Mouse (Mus musculus): Measurements from ENCODE around the gene Stk11ip. TPM values are rescaled to one million over a fixed set of nuclear protein-coding genes. Genes with fewer than 3 reads are reported as not detected.

The Stk11ip gene
- total RNA-seq, 2 experiments from 2014 or later, result 7.1 to 7.9 TPM

DNA sequence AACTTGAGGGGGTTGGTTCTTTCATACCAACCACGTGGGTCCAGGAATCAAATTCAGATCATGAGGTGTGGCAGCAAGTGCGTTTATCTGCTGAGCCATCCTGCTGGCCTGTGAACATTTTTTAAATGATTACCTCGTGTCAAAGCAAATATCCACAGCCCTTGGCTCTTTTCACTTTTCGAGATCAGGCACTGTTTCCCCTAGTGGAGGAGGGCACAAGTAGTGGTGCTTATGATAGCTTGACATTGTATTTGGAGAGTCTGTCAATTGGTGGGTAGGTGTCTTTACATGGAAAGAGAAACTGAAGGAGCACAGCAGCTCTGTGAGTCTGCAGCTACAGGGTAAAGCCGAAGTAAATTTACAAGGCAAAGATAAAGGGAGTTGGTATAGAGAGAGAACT lies 43.6 kb downstream of the Stk11ip start:
- no peak for DNase-seq (ENCODE audit: low spot score)

DNA sequence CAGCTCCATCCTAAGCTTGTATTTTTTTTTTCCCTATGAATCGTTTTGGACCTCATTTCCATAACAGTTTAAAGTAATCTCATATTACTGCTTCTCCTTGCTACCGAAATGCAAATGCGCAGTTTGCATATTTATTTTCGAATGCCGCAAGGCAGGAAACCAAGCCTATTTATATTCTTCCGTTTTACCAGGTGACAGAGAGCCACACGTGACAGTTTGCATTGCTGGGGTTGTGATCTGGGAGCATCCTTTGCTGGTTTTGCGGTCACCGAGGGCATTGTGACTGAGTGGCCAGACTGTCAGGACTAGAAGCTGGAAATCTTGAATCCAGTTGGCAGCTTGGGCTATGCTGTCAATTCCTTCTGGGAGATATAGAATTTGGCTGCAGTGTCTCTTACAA lies 44.3 kb downstream of the Stk11ip start:
- no peak for DNase-seq (ENCODE audit: low spot score)

DNA sequence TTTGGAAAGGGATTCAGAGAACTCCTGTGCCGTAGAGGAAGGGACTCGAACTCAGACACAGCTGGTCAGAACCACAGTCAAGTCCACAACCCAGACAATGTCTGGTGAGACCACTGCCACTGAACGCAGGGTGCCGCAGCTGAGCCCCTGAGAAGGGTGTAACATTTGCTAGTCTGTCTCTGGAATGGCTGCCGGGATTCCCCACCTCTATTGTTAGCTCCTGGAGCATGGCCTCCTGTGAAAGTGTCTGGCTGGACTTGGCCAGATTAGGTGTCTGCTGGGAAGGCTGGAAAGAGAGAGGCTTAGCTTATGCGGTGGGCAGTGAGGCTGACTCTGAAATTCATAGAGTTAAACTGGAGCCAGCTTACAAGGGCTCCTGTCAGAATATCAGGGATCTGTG lies 49.1 kb downstream of the Stk11ip start:
- no peak for DNase-seq (ENCODE audit: low spot score)

DNA sequence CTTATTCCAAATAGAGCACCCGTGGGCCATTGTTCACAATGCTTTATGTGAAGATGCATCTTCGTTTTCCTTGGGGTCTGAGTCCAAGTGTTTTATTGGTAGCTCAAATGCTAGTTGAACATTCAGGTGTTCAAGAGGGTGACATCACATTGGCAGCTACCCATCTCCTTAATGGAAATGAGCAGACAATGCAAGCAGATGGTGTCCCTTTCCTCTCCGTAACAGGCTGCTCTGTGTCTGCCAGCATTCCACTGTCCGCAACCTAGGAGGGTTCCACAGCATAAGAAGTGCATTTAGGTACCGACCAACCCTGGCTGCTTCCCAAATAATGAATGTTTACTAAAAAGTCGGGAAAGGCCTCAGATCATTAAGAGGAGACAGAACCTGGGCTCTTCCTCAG lies 51.4 kb downstream of the Stk11ip start:
- DNase-seq (ENCODE audit: low spot score), result no peak

DNA sequence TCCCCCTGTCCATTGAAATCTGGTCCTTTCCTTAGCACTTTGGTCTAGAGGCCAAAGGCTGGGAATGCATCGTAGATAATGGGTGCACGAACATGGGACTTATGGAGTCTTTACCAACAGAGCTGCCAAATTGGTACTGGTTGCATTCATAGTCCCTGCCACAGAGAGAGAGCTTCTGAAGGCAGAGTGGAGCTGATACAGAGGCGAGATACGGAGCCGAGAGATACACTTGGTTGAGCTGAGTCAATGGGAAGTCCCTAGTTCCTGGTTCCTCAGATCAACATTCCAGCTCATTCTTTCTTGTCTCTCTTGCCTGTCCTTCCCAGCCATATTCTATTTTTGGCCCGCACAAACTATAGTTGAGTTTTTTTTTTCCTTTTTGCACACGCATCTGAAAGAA lies 52.4 kb downstream of the Stk11ip start:
- no peak for DNase-seq (ENCODE audit: low spot score)

DNA sequence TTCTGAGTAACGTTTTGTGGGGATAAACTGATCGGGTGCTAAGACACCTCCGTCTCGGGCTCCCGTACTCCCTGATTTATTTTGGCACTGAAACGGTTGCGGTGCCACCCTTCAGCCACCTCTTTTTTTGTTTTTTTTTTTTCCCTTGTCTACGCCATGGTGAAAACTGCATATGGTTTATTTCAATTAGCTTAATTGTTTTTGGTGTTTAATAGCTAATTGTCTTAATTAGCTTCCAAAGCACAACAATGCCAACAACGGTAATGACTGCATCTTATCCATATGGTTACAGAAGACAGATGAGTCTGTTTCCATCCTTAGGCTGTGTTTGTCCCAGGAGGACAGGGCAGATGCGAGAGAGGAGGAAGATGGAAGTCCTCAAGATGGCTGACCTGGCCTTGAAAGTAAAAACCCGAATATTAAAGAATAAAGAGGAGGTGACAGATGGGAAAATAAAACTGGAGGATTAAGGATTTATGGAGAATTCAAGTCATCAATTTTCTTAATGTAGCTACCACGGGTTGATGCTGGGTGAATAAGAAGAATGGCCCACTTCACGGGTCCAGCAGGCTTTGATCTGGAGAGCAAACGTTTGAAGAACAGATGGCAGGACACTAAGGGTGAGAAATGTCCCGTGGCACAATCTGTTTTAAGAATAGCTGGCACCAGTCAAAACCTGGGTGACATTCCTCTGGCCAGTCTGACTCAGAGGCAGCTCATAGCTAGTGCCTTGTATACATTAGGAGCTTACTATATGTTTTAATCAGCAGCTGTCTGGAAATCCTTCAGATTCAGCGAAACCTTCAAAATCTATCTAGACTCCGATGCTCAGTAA lies 53.4 kb downstream of the Stk11ip start:
- no peak for DNase-seq (ENCODE audit: low spot score)

DNA sequence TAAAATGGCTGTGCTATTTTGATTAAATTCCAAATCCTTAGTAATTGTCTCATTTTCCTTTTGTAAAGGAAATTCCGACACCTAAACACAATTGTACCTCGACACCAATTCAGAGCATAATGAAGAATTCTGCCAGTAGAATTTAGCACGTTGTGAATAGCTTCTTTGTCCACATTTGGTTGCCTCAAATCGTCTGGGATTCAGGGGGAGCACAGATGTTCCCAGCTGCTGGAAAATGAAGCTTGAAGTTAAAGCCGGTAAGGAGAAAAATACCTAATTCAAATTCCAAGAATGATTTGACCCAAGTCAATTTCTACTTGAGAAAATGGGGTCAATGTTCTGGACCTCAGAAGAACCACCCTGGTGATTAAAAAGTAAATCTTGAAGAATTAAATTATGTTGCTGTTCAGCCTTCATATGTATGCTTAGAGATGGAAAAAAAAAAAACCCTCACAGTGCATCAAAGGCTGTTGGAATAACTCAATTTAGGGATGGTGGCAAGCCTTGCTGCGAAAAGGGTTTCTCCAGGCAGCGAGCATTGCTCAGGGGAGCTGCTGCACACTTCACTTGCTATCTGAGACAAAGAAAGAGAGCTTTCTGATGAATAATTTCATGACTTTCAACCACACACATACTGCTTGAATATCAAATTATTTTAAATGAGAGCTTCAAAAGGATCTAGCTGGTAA lies 60.8 kb downstream of the Stk11ip start:
- no peak for DNase-seq (ENCODE audit: low spot score)

DNA sequence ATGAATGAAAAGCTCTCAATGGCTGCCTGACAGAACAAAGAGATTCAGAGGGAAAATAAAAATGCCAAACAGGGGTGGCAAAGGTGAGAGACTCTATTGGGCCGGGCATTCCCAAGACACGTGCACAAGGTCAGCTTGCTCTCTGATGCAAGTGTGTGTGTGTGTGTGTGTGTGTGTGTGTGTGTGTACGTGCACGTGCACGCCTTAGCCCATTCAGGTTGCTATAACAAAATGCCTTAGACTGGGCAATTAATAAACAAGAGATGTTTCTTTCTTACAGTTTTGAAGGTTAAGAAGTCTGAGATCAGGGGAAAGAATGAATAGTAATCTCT lies 61.3 kb downstream of the Stk11ip start:
- DNase-seq (ENCODE audit: low spot score), result no peak

DNA sequence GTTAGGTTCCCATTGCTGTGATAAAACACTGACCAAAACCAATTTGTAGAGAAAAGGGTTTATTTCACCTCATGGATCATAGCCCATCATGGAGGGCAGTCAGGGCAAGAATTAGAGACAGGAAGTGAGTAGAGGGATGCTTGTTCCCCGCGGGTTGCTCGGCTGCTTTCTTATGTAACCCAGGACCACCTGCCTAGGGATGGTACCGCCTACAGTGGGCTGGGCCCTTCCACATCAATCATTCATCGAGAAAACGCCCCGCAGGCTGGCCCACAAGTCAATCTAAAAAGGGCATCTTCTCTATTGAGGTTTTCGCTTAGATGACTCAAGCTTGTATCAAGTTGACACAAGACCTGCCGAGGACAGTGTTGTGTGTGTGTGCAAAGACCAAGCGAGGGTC lies 61.7 kb downstream of the Stk11ip start:
- DNase-seq (ENCODE audit: low spot score), result no peak

DNA sequence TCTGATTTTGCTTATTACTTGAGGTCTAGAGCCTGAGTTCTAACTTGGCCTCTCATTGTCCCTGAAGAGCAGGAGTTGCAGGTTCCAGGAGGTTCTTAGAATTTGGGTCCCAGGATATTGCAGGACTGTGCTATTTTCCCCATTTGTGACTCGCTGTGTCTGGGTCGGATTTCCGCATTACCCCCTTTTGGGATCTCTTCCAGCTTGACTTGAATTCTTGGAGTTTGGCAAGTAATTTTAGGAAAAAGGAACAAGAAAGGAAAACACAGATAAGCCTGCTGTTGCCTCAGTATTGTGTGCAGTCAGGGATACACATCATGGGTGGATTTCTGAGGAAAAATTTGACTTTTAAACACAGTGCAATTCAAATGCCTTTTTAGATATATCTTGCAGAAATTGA lies 65.5 kb downstream of the Stk11ip start:
- no peak for DNase-seq (ENCODE audit: low spot score)

Other genes with a start within 250 kb of the Stk11ip start
- not detected for gene Resp18, start 243.1 kb upstream of the Stk11ip start, total RNA-seq (2021)
- gene Dnpep, start 203.5 kb upstream of the Stk11ip start, total RNA-seq (2021), result 10 to 100 TPM; 42.4 to 47.6 TPM
- 1,000 to 10,000 TPM; 2,427 to 2,600 TPM for gene Des, start 161.2 kb upstream of the Stk11ip start, total RNA-seq (2021)
- 100 to 1,000 TPM; 255 to 257 TPM for gene Speg, start 146.2 kb upstream of the Stk11ip start, total RNA-seq (2021)
- gene Gmppa, start 85.6 kb upstream of the Stk11ip start, total RNA-seq (2021), result 10 to 100 TPM; 37.3 to 44.6 TPM
- gene Asic4, start 71.1 kb upstream of the Stk11ip start, total RNA-seq (2021), result not detected
- 1 to 10 TPM; 3.7 to 4.4 TPM for gene Chpf, start 42.2 kb upstream of the Stk11ip start, total RNA-seq (2021)
- gene Tmem198, start 42.0 kb upstream of the Stk11ip start, total RNA-seq (2021), result under 1 TPM in 1 of 2 experiments, not detected in 1; 0.36 TPM
- 10 to 100 TPM; 25.0 to 30.0 TPM for gene Obsl1, start 15.1 kb upstream of the Stk11ip start, total RNA-seq (2021)
- gene Inha, start 14.5 kb upstream of the Stk11ip start, total RNA-seq (2021), result 1 to 10 TPM; 1.1 to 1.7 TPM
- gene Slc4a3, start 24.7 kb downstream of the Stk11ip start, total RNA-seq (2021), result 1 to 10 TPM; 6.0 to 9.2 TPM

Measured in gastrocnemius, adult 18-20 months (tissue).